Mouse (Mus musculus) thymus, postnatal 25 days (tissue): ENCODE data around the gene Atf3.
A peak's percentile ranks its signal among the peaks of the same experiment; 100 is the strongest.
"Not testable (repeated sequence)": the region's sequence is repeated elsewhere in the genome, so short reads cannot be mapped to it uniquely, and the experiment has no call there.

Experiments
- DNase-seq: peaks from one replicate; pipeline ENCODE4 v3.0.0; 2022

Gene Atf3

DNA sequence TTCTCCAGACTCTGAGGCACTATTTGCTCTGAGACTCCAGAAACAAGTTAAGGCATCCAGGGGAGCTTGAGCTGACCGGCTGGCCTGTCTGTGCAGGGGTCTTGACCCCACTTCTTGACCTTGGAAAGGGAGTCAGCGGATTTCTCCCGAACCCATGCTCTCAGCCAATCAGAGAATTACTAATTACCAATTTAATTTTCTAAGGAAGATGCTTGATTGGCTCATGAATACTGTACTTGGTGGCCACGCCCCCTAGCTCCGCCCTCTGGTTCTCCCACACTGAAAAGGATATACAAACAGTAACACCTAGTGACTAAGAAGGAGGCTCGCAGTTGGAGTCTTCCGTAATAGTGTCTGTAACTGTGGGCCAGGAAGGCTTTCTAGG, 31.5 kb downstream of the Atf3 start:
- no peak for DNase-seq

DNA sequence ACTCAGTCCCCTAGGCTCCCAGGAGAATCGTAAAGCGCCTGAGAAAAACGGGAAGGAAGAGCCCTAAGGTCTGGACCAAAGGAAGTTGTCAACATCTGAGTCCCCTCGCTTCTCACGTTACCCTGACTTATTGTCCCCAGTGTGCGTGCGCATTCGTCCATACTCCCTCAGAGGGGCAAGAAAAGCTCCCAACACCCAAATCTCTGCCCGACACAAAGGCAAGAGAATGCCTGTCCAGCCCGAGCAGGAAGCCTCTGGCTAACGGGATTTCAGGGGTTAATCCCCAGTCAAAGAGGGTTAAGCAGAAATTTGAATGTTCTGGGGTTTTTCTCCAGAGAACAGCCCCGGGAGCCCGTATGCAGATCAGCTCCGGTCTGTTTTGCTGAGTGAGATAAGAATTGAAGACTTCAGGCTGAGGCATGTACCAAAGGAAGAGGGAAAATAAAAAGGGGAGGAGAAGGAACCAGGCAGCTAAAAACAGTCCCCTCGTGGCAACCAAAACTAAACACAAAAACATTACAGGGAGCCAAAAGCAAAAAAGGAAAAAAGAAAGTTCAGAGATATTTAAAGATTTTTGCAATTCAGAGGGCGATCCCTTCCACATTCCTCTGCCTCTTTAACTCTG, 32.0 kb downstream of the Atf3 start:
- no peak for DNase-seq

DNA sequence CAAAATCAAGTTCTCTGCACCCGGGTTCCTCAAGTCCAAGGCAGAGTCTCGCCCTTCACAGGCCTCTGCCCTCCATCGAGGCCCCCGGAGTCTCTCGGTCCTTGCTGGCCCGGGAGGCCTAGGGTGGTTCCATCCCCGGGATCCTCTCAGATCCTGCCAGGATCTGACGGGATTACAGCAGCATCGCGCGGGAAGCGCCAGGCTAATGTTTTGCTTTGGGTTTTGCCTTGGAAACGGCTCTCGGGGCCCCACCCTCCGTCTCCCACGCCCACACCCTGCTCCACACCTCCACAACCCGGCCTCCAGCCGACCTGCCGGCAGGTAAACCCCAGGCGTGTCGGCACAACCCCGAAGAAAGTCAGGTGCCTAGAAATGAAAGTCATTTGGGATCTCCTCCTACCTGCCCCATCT, 33.0 kb downstream of the Atf3 start:
- no peak for DNase-seq

DNA sequence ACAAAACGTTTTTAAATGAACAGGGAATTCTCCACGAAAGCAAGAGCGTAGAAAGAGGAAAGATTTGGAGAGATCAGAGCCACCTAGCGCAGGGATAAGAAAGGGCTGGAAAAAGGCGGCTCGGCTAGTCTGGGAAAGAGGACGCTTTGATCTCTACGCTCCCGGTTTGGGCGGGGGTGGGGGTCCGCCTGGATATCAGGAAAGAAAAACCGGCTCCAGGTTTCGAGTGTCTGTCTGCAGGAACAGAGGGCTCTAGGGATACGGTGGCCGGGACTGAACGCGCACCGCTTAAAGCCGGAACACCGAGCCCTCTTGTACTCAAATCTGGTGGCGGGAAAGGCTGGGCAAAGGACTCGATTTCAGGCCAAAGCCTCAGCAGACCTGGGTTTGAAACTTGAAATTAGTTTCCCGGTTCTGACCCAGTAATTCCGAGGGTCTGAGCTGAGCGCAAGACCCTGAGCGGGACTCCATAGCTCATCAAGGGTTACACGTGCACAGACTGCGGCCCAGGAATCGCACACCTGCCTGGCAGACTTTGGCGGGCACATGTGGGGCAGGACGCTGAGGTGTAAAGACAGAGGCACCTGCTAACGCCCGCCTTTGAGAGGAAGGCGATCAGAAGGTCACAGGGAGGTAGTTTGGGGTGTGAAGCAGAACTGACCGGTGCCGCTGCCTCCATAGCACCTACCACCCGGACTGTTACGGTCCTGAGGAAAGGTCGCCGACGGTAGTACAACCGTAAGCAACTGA, 33.6 kb downstream of the Atf3 start:
- DNase-seq: no peak

DNA sequence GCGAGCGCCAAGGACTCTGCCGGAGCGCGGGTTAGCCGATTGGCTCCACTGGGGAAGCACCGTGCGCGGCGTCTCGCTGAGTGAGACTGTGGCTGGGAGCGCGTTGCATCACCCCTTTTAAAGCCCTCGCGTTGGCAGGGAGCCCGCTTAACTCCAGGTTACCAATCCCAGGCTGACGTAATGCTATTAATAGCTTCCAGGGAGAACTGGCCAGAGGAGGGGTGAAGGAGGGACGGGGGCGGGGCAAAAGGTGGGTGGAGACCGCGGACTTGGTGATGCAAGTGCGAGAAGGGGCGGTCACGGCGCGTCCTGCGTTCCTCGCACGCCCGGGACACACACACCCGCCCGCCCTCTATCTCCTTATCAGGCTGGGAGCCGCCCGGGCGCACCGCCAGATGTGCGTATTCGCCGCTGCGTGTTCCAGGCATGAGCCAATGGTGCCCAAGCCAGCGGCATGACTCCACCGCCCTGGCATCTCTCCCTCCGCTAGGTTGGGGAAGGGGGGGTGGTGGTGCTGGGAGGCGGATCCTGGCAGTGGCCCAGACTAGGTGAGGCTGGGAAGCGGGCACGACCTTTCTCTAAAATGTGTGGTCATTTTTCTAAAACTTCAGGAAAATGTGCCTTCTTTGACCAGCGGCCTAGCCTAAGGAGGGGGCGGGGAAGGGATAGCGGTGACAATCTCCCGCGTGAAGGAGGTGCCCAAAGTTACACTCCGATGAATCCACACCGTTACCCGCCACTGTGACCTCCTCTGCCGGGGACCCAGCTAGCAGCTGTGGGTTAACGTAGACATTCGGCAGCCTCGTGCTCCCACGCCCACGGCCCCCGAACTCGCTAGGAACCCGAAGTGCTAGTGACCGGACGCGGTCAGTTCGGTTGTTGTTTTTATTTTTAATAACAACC, 34.4 kb downstream of the Atf3 start:
- DNase-seq: peak; percentile 38

GRCm38 (mm10) chr1:191182431-191183162, 35.2 kb downstream of the Atf3 start:
- no peak for DNase-seq

DNA sequence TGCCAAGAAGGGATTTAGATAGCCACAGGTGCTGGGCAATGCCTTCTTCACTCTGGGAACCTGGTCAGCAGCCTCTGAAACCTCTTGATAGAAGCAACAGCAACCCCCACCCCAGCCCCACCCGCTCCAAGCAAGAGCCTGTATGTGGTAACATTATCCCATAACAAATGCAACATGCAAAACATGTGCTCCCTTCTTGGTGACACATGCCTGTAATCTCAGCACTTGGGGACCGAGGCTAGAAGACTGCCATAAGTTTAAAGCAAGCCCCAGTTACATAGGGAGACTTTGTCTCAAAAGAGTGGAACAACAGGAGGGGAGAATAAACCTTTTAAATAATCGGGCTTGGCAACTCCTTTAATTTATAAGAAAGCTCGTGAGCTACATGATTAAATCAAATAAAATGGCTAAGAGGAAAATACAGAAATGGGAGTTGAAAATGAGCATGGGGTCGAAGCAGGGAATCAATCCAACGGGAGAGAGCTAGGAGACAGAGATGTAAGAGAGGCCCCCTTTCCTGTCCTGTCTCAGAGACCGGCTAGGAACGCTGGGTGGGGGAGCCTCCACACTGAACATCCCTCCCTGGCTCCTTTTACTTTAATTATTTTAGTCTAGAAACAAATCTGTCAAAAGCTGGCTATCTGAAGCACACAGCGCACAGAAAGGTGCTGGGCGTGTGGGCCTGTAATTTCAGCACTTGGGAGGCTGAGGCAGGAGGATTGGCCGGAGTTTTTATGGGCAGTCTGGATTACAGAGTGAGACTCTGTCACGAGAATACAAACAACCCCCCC, 36.2 kb downstream of the Atf3 start:
- no peak for DNase-seq

- no peak for DNase-seq
These were observed 37.4 kb downstream of the Atf3 start for GRCm38 (mm10) chr1:191180397-191180796.

DNA sequence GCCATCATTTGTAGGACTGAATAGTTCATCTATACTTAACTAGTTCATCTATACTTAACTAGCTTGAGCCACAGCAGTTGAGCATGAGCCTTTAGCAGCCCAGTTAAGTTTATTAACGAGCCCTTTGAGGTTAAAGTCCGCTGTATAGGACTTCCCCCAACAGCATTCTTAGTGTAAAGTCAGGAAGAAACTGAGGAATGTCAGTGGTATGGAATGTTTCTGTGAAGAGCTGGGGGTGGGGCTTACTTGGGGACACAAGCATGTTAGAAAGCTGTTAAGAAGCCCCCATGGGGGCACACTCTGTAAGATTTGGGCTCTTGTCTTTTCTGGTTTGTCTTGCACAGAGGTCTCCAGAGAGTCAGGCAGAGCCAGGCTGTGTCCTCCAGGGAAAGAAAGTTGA, 38.0 kb downstream of the Atf3 start:
- DNase-seq: no peak

DNA sequence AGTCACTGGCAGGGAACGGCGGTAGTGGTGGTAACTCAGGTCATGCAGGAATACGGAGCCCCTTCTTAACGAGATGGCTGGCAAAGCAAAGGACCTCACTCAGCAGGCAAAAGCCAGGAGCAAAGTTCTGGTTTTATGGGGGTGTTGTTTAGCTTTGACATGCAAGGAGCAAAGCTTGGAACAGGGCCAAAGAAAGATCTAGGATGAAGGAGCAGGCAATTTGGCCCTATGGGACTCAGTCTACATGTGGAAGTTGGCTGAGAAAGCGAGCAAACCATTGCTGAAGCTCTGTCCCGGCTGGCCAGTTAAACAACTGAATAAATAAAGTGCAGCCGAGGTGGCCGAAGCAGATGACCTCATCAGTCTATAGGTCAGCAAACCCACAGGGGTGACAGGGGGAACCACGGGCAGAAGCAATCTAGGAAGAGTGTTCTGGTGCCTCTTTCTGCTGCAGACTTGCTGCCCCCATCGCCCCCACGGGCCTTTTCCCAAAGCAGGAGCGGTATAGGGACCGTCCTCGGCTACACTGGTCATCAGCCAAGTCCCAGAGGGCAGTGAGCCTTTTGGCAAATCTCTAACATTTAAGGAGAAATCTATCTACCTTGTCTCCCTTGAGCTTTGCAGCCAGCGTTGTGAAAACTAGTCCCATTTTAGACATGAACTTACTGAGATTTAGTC, 39.2 kb downstream of the Atf3 start:
- no peak for DNase-seq

- no peak for DNase-seq
These were observed 41.0 kb downstream of the Atf3 start for GRCm38 (mm10) chr1:191176887-191177286.

- no peak for DNase-seq
These were observed 45.4 kb downstream of the Atf3 start for GRCm38 (mm10) chr1:191172487-191172886.

GRCm38 (mm10) chr1:191170444-191170843, 47.4 kb downstream of the Atf3 start:
- DNase-seq: no peak

GRCm38 (mm10) chr1:191166189-191166588, 51.6 kb downstream of the Atf3 start:
- DNase-seq: no peak

DNA sequence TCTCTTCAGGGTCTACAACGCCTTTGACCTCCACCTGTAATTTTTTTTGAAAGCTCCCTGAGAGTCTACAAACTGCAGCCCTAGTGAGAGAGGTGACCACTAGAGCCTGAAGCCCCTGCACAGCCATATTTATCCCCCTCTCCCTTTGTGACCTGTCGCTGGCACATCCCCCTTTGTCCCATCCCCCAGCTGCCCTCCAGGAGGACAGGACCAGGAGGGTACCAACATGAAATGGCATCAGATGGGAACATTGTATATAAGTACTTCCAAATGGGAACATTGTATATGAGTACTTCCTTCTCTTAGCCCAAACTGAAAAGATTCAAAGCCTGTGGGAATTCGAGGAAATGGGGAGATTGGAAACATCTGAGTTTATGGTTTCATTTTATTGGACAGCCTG, 53.1 kb downstream of the Atf3 start, which contains the start of gene Fam71a:
TSS of gene Fam71a (minus strand) at position 101 of the 400 bp plus-strand sequence.
- no peak for DNase-seq

GRCm38 (mm10) chr1:191154314-191154713, 63.5 kb downstream of the Atf3 start:
- DNase-seq: no peak

DNA sequence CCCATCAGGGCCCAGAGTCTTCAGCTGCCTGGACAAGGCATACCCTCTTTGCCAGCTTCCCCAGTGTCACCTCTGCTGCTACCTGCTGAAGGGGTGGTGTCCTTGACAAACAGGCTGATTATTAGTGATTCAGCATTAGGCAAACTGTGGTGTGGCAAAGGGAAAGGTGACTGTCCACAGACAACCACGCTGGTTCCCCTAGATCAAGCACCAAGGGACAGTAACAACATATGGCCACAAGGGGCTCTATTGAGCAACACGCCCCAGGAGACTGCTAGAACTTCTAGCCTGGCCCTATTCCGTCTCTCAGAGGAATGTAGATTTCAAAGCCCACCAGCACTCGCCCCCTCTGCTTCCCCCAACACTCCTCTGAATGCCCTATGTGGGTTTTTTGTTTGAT, 64.8 kb downstream of the Atf3 start:
- DNase-seq: peak; percentile 35

DNA sequence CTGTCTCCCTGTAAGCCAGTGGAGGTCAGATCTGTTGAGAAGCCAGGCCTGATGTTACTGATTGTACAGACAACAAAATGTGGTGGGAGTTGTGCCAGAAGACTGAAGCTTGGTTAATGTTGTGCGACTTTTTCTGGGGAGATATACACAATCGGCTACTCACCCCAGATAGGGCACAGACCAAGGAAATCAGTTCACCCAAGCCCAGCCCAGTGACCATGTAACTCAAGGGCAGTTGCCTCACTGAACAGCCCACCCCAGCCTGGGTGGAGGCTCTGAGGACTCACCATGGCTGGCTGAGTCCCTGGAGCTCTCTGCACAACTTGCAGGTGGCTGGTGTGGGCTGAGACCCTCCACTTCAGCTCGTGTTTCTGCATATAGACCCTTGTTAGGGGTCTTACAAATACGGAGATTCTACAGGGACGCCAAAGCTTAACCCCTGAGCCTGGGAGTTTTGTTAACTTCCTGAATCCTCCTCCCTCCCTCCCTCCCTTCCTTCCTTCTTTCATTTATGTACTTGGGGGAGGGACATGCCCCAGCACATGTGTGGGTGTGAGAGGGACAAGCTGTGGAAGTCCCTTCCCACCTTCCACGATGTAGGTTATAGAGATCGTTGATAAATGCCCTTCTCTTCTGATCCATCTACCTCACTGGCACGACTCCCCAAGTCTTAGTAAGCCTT, 66.8 kb downstream of the Atf3 start:
- DNase-seq: no peak

- not testable (repeated sequence) for DNase-seq
These were observed 68.3 kb downstream of the Atf3 start for GRCm38 (mm10) chr1:191149489-191149888.

DNA sequence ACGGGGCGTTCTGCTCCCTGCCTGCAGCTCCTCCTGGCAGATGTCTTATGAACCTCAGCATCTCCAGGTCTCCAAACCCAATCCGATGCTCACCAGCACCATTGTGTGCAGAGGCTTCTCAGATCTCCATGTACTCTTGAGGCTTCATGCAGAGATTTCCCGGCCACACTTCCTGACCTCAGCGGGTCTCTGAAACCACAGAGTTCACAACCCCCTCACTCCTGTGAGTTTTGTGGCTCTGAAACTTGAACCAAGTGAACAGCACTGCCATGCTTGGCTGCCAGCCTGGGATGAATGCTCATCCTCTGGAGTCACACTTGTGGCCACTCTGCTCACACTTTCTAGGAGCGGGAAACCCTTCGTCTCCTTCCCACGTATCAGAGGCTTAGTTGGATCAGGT, 76.9 kb downstream of the Atf3 start:
- DNase-seq: no peak
